Mouse (Mus musculus): ENCODE measurements around the gene Cyp17a1.

Gene Cyp17a1

DNA sequence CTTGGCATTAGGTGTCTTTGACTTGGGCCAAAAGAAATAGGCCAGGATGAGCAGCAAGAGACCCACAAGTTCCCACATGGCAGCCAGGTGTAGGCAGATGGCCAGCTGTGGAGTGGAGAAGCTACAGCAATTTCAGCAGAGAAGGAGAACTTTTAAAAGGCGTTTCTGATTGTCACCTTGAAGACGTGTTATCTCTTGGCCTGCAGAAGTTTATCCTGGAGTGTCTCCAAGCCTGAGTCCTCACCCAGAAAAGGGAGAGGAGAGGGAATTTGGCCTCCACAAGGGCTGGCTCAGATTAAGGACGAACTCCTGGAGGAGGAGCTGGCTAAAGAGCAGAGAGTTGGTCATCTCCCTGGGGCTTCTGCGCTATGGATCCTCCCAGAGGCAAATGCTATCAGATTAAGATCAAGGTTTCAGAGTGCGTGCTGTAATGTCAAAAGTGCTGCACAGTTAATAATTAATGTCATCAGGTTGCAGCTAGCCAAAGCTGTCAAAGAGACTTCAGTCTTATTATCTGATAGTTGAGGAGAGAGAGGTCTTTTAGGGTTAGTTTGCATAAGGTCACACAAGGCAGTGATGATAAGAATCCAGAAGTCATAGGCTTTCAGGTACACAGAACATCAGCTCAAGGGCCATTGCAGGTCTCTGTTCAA lies at the start of gene Cyp17a1:
Cyp17a1 (minus strand) TSS at position 407 of the 653 bp plus-strand sequence.
- DNase-seq (ENCODE audit: low read depth, low spot score) = no peak

DNA sequence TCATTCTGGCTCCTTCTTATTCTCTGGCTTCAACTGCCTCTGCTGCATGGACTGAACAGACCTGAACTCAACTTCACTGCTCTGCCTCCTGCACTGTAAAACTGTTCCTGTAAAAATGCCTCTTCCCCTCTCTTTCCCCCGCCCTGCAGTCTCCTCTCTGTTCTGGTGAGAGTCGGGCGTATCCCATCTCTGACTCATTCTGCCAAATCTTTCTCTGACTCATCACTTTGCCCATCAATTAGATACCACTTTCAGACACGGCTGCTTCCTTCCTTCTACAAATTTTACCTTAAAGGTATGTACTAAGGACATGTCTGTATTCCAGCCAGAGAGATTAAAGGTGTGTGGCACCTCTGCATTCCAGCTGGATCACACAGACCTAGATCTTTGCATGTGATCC lies 45.2 kb upstream of the Cyp17a1 start:
- no peak for DNase-seq (ENCODE audit: low read depth, low spot score)

- no peak for DNase-seq (ENCODE audit: low read depth, low spot score)
Observed at GRCm38 (mm10) chr19:46715016-46715415, 42.0 kb upstream of the Cyp17a1 start.

DNA sequence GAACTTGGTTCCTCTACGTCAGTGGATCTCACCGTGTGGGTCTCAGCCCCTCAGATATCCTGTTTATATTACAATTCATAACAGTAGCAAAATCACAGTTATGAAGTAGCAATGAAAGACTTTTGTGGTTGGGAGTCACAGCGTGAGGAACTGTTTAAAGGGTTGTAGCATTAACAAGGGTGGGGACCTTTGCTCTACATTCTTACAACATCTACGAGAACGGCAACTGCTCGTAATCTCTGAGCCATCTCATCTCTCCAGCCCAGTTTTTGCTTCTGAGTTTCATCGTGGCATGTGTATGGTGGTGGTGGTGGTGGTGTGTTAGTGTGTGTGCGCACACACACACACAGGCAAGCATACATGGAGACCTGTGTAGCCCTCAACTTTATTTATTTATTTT lies 41.3 kb upstream of the Cyp17a1 start:
- no peak for DNase-seq (ENCODE audit: low read depth, low spot score)

GRCm38 (mm10) chr19:46710614-46711013 lies 37.6 kb upstream of the Cyp17a1 start:
- no peak for DNase-seq (ENCODE audit: low read depth, low spot score)

DNA sequence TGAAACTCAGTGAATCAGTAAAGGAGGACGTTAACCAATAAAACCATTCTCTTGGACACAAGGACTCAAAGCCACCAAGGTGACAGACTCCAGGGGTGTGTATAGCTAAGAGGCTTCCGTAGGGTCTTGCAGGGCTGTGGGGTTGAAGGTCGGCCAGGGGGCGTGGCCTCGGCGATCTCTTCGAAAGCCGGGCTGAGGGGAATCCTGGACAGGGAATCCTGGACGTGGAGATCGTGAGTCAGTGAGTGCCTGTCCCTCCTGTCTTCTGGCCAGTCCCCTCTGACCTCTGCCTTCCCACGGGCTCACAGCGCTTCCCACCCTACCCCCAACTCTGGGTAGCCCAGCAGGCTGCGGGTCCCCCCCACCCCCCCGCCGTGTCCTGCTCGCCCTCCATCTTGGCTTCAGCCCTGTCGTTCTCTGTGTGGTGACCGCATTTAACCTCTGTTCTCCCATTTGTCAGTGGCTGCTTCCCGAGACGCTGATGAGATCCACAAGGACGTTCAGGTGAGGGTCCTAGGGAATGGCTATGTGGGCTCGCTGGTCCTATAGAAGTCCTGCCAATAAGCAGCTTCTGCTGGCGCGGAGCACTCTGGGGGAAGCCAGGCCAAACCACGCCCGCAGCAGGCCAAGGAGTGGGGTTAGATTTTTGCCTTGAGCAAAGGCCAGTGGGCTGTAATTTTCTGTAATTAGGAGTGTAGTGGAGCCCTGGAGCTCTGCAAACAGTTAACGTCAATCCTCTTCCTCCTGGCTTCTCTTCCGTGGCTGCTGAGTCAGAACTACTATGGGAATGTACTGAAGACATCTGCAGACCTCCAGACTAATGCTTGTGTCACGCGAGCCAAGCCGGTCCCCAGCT lies 34.6 kb upstream of the Cyp17a1 start, which contains the start of gene As3mt:
As3mt (plus strand) TSS at position 163 of the 856 bp plus-strand sequence.
- DNase-seq (ENCODE audit: low read depth, low spot score) = peak; percentile 40

DNA sequence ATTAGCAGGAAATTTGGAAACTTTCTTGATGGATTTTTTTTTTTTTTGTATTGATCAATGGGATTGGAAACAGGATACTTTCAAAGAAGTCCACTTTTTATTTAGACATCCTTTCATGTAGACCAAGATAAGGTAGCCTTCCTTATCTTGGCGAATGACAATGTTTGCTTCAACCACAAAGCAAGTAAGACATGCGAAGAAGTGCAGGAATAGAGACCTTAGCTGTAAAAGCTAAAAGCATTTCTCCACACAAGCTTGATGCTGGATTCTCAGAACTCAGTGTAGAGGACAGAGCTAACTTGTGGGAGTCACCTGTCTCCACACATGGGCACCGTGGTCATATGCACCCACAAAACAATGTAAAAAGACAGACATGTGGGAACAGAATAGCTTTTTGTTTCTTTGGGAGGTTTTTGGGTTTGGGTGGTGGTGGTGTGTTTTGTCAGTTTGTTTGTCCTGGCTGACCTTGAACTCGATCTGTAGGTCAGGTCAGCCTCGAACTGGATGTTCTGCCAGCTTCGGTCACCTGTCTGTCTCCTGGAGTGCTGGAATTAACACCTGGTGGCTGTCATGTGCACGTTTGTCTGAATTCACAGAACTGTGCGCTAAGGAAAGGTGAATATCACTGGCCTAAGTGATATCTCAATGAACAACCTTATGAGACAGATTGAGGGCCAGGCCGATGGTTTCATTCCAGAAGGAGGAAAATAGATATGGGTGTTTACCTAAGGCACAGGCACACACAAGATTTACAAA lies 33.7 kb upstream of the Cyp17a1 start:
- no peak for DNase-seq (ENCODE audit: low read depth, low spot score)

GRCm38 (mm10) chr19:46705779-46706495 lies 33.0 kb upstream of the Cyp17a1 start:
- no peak for DNase-seq (ENCODE audit: low read depth, low spot score)

DNA sequence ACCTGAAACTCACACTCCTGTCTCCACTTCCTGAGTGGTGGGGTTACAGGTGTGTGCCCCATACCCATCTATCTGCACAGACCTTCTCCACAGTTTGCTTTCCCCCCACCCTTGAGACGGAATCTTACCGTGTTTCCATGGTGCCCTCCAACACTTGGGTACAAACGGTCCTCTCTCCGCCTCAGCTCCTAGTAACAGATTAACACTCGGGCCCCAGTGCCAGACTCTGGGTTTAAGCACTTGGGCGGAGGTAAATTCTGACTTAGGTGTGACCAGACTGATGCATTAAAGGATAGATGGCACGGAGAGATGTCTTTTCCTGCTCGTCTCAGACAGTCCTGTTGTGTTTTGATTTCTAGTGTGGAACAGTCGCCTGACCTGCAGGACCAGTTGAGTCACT lies 28.2 kb upstream of the Cyp17a1 start:
- DNase-seq (ENCODE audit: low read depth, low spot score) = no peak

GRCm38 (mm10) chr19:46699011-46699481 lies 26.1 kb upstream of the Cyp17a1 start:
- DNase-seq (ENCODE audit: low read depth, low spot score) = no peak

DNA sequence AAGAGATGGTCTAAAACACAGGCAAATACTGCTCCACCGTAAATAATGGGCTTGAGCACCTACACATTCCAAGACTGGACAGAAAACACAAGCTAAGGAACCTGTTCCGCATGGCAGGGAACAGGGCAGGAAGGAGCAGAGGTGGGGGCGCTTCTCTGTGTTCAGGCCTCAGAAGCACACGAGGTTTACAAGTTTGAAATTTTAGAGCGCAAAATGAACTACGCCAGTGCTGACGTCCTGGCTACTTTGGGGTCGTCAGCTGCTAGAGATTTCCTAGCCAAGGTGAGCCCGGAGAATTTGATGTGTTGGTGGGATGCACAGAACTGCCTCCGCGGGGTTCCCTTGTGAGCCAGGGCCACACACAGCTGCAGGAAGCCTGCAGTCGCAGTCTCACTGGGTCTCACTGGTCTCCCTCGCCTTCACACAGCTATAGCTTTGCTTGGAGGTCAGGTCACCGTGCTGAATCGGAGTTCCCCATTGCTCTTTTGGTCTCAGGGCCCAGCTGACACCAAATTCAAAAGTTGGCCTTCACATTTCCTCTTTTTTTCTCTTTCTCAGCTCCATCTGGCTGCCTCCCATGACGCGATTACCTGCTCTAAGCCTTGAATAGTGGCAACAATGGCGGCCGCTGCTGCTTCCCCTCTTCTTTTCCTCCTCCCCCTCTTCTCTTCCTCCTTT lies 25.0 kb upstream of the Cyp17a1 start:
- DNase-seq (ENCODE audit: low read depth, low spot score) = no peak

GRCm38 (mm10) chr19:46696943-46697342 lies 24.0 kb upstream of the Cyp17a1 start:
- DNase-seq (ENCODE audit: low read depth, low spot score) = no peak

DNA sequence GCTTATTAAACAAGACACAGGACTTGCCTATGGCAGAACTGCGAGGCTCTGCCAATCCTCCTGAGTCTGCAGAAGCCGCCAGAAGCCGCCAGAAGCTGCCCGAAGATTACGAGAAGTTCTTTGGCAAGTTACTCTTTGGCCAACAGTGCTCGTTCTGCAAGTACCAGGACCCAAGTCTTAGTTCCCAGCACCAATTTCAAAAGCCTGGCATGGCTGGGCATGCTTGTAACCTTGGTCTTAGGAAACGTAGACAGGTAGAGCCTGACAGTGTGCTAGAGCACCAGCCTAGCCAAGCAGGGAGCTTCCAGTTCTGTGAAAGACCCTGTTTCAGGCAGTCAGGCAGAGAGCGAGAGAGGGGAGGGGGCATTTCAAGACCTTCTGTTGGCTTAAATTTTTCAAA lies 23.5 kb upstream of the Cyp17a1 start:
- DNase-seq (ENCODE audit: low read depth, low spot score) = no peak

DNA sequence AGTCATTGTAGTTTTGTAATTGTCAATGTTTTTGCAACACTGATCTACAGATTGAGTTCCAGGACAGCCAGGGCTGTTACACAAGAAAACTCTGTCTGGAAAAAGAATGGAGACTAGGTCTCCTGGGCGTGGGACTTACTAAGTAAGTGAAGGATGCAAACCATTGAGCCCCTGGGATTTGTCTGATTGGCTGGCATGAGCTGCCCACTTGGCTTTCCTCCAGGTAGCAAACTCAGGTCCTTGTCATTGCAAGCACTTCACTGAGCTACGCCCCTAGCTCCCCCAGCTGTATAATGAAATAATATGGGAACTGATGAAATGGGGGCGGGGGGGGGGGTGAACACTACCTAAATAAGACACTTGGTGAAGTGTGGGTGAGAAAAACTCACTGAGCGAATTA lies 20.2 kb upstream of the Cyp17a1 start:
- no peak for DNase-seq (ENCODE audit: low read depth, low spot score)

GRCm38 (mm10) chr19:46691078-46691477 lies 18.1 kb upstream of the Cyp17a1 start:
- no peak for DNase-seq (ENCODE audit: low read depth, low spot score)

DNA sequence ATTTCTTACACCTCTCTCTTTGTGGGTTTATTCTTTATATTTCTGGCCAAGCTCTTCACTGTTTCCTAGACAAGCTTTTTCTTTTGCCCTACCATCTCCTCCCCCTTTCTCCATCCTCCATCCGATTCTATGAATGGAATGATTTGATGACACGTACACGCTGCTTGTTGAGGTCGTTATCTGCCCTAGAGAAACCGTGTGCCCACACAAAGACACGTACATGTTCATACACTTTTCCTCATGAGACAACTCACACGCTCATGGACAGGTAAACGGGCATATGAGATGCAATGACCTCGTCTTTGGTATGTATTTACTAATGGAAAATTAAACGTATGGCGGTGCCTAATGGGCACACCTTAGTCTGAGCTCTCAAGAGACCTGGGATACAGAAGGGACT lies 17.4 kb upstream of the Cyp17a1 start:
- no peak for DNase-seq (ENCODE audit: low read depth, low spot score)

GRCm38 (mm10) chr19:46689460-46690372 lies 16.7 kb upstream of the Cyp17a1 start, which contains the start of gene Borcs7:
Borcs7 (plus strand) TSS chr19:46689906.
- peak; percentile 67 for DNase-seq (ENCODE audit: low read depth, low spot score)

DNA sequence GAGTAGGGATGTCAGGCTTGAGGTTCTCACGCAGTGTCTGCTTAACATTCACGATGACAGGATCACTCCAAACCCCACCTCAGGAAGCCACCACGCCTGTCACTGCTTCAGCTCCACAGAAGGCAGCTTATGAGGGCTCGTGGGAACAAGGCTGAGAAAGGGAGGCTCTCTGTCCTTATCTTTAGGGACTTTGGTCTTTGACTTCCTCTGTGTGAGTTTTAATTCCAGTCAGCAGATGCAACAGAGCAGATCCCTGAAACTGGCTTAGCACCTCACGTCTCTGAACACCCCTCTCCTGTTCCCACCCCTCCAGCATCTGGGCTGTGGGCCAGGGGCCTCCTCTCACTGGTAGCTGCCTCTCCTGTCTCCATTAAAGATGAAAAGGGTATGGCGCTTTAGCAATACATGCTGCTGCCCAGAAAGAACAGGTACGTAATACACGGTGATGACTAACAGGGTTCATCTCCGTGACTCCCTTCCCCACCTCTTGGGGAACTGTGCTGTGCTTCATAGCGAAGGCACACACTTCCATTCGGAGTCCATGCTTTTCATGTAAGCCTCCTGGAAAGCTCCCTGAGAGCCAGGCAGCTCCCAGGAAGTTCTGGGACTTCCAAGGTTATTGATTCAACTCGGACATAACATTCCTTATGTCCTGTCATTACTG lies 6.9 kb upstream of the Cyp17a1 start:
- no peak for DNase-seq (ENCODE audit: low read depth, low spot score)

DNA sequence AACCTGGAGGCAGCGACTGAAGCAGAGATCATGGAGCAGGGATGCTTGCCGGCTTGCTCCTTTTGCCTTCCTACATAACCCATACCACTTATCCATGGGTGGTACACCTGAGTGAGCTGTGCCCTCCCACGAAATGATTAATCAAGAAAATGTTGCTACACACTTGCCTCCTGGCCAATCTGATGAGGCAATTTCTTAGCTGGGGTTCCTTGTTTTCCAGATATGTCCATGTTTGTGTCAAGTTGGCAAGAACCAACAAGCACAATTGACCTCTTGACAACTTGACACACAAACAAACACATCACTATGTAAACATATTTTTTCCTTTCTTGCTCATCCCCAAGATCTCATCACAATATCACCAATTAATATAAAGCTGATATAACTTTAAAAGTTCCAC lies 2.7 kb upstream of the Cyp17a1 start:
- no peak for DNase-seq (ENCODE audit: low read depth, low spot score)

Data from skeletal muscle tissue, adult 2 months (tissue).